Mouse (Mus musculus) 3T3-L1 (cell line): ENCODE results near the gene Lzts2.

Source experiments
- DNase-seq: peaks from one replicate; pipeline ENCODE4 v3.0.0-alpha.2; 2015; ENCODE audit warnings: low read depth, low spot score

Gene Lzts2

DNA sequence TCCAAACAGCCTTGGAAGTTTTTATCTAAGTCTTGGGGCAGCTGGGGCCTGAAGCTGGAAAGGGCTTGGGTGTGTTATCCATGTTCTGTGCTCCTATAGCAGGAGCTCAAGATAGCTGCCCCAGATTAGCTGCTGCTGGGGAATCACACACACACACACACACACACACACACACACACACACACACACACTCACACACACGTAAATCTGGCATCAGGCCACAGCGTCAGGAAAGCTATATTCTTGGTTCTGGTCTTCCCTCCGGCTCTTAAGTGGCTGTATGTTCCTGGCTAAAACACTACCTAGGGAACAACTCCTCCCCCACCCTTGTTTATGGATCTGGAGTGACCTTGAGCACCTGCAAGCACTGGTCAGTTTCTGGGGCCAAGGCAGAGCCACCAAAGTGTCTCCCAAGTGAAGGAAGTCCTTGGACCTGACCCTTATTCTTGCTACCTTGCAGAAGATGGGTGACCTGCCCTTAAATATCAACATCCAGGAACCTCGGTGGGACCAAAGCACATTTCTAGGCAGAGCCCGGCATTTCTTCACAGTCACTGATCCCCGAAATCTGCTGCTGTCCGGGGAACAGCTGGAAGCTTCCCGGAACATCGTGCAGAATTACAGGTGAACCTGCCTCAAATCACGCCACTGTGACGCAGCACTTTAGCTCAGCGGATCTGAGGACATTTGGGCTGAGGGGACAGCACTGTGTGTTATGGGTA is 34.6 kb downstream of the Lzts2 start:
- DNase-seq = no peak

GRCm38 (mm10) chr19:45049523-45049922 is 35.3 kb downstream of the Lzts2 start:
- no peak for DNase-seq

GRCm38 (mm10) chr19:45053451-45053850 is 39.2 kb downstream of the Lzts2 start:
- DNase-seq = no peak

DNA sequence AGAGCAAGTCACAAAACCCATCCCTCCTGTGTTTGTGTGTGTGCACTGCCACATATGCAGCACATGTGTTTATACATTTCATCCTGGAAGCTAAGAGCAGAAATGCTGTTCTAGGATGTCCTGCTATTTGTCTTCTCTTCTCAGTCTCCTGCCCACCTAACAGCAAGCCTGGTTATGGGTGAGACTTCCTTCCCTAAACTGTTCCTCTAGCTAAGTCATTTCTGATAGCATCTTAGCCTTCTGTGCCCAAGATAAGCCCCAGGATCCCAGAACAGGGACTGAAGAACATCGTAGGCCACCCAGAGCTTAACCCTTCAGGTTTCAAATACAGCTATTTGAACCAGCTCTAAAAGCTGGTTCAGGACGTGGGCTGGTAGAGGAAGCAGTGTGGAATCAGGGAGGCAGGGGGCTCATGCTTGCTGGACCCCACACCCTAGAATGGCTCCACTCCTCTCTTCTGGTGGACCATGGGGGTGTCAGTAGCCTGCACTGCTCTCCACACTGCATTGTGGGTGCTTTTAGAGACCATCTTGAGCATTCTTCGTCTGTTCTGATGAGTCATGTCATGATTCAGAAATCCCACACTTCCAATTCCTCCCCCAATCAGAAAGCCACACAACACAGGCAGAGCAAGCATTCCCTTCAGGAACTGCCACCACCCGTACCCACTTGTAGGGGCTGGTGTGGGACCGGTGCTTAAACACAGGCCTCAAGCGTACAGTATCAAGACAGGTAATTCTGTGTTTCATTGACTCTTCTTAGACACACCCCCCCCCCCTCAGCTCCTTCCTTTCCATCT is 40.9 kb downstream of the Lzts2 start:
- DNase-seq = peak; percentile 91

DNA sequence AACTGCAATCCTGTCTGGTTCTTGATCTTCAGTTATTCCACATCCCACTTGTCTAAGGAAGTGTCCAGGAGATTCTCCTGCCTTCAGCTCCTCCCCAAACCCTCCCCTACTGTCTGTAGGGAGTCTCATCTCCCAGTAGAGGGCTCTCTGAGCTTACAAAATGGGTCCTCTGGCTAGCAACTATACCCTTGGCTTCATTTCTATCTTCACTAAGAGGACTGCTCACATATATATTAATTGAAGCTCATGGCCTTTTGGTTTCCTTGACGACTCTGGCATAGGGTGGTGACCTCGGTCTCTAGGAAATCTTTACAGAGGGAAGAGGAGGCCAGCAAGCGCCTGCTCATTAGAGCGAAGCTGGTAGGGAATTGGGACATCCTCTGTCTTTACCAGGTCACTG is 42.1 kb downstream of the Lzts2 start:
- peak; percentile 93 for DNase-seq

- DNase-seq = peak; percentile 54
Measured at GRCm38 (mm10) chr19:45056908-45057698, 42.9 kb downstream of the Lzts2 start.

DNA sequence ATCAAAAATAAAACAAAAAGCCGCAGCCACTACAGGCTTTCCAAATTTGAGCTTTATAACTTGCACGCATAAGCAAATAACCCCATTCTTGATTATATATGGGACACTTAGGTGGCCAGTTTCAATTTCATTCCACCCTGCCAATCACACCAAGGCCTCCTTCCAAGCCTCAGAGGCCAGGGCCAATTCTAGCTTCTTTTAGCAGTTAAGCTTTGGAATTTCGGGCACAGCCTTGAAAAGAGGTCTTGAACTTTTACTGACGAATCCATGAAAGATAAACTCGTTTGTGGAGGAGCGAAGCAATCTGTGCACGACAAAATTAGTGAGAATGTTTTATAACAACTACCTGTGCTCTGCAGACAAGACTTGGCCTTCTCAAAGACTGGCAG is 43.5 kb downstream of the Lzts2 start:
- no peak for DNase-seq

DNA sequence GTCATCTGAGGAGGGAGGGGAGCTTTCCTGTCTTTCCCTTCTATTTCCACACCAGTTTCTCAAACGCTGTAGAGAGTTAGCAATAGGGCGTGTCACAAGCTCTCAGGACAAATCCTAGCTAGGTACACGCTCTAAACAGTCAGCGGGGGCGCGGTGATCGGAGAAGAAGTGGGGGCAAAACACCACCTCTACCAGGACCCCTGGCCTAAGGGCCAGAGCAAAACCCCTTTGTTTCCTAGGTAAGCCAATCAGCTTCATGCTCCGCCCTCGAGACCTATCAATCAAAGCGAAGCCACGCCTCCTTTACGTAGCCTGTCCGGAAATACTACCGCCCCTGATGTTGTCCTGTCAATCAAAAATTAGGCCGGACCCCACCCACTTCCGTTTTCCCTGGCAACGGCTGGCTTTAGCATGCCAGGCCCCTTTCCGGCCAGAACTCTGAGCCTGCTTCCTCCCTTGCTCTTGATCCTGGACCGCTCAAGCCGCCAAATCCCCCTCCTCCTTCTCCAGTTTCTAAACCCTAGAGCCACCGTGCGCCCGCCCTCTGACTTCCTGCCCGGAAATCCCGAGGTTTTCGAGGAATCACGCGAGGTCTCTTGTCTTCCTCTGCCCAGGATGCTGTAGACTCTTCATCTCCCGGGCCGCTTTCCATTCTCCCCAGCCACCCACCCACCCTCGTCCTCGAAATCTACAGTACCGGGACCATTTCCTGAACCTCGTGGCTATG is 44.1 kb downstream of the Lzts2 start:
- peak; percentile 100 for DNase-seq

GRCm38 (mm10) chr19:45058841-45059240 is 44.6 kb downstream of the Lzts2 start:
- no peak for DNase-seq

GRCm38 (mm10) chr19:45063565-45064292 is 49.5 kb downstream of the Lzts2 start:
- peak; percentile 46 for DNase-seq

DNA sequence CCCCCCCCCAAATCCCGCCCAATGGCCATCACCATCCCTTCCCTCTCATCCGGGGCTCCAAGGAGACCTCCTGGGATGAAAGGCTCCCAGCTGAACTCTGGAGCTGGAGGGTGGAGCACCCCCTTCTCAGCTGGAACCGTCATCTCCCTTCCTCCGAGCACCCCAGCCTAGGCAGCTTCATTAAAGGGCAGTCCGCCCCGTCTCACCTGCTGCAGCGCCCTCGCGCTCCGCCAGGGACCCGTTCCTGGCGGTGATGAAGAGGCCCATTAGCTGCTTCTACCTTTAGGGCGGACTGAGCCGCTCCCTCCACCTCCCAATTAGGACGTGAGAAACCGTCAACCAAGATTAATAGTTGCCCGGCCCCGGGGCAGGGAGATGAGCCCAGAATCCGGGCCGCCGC is 51.0 kb downstream of the Lzts2 start:
- DNase-seq = no peak

DNA sequence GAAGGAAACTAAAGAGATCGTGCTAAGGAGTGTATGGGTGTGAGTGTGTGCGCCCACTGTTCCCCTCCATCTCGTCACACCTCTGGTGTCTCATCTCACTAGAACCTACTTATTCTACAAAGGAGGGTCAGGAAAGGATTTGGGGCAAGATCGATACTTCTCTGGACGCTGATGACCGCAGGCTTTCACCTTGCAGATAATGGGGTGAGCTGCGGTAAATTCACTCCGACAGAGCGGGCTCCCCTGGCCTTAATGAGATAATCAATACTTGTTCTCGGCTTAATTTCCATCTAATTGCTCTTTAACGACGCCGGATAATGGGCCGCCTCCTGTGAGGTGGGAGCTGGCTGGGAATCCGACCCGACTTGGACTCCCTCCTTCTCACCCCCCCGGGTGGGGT is 53.0 kb downstream of the Lzts2 start:
- no peak for DNase-seq

DNA sequence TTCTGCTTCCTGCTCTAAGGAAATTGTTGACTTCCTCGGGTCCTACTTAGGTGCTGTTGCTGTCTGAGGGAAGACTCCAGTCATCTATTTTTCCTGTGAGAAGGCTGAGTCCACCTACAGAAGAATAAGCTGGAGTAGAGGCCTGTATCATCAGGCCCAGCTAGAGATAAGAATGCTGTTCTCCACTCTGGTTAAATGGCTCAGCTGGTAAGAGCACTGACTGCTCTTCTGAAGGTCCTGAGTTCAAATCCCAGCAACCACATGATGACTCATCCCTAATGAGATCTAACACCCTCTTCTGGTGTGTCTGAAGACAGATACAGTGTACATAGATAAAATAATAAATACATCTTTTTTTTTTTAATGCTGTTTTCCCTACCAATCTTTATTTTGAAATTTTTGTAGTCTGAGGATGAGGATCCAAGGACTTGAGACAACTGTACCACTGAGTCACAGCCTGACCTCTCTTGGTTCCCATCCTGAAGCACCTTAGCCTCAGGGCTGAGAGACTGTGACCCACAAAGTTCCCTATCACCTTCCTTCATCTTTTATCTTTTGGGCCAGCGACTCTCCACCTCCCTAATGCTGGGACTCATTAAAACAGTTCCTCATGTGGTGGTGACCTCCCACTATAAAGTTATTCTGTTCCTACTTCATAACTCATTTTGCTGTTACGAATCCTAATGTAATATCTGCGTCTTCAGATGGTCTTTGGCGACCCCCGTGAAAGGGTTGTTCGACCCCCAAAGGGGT is 53.7 kb downstream of the Lzts2 start:
- DNase-seq = no peak

GRCm38 (mm10) chr19:45073871-45074542 is 59.8 kb downstream of the Lzts2 start:
- DNase-seq = peak; percentile 97

GRCm38 (mm10) chr19:45074580-45075322 is 60.5 kb downstream of the Lzts2 start, which contains the start of gene Kazald1:
TSS of gene Kazald1 (plus strand) at chr19:45075241.
- peak; percentile 96 for DNase-seq

GRCm38 (mm10) chr19:45075323-45076035 is 61.3 kb downstream of the Lzts2 start:
- peak; percentile 90 for DNase-seq

DNA sequence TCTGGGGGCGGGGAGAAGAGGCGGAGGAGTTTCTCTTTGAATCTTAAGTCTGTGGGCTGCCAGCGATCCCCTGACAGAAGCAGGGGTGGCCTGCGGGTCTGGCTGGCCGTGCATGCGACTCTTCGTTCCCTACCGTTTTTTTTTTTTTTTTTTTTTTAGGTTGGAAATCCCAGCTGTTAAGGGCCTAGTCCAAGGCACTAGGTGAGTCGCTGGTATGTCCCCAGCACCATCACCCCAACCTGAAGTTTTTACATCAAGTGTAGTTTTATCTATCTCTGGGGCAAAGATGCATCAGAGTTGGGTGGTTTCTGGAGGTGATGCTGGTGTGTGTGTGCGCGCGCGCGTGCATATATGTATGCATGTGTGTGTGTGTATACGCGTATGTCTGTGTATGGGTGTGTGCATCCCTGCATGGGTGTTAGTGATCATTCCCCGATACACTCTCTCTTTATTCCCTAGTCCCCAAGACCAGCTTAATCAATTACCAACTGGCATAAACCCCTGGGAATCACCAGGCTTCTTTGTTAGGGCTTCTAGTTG is 61.9 kb downstream of the Lzts2 start:
- no peak for DNase-seq
